Comparison of ENCODE assay signal across 8 mouse cellular contexts in genomic region chr8:4492851-4493685, GRCm38 (mm10). TPM values are rescaled to one million over a fixed set of nuclear protein-coding genes. Genes with fewer than 3 reads are reported as not detected.
DNase-seq lines count a peak whose midpoint lies in the region; ATAC-seq lines count a peak whose summit lies in the region.

Cers4 (plus strand) TSS chr8:4493026.

- H3K27me3 ChIP-seq in intestine, embryonic 16.5 days (replicated peaks; ENCODE audit: control insufficient read depth, insufficient read depth, low read length), result no peaks in the 10 kb centered on the region

- H3K4me1 ChIP-seq in intestine, embryonic 16.5 days (ENCODE audit: control insufficient read depth, insufficient read depth, low read length), result peaks cover 21% of the 10 kb centered on the region

- H3K27ac ChIP-seq in intestine, embryonic 16.5 days (ENCODE audit: low read length), result peak within 1 kb of the TSS; percentile 47

- peak; percentile 78 to 79 for DNase-seq in adrenal gland, adult 18-20 months (ENCODE audit: low spot score in 2 of 2)
- DNase-seq in embryo, embryonic 11 days, result peak; percentile 88
- DNase-seq in gastrocnemius, postnatal 4 days (ENCODE audit: low spot score in 2 of 2), result peak; percentile 70 to 82
- DNase-seq in left cerebral cortex, postnatal 25 days (ENCODE audit: low spot score in 2 of 2), result peak; percentile 77 to 90
- DNase-seq in mesoderm, embryonic 11.5 days (ENCODE audit: low read depth, low spot score), result peak; percentile 80
- DNase-seq in right cerebral cortex, postnatal 4 days, result peak; percentile 77
- peak; percentile 87 for DNase-seq in yolk sac, embryonic 10.5 days (ENCODE audit: low spot score)

- H3K9me3 ChIP-seq in intestine, embryonic 16.5 days (ENCODE audit: control insufficient read depth, low read length), result no peaks in the 10 kb centered on the region

- peak within 1 kb of the TSS; percentile 73 for H3K9ac ChIP-seq in intestine, embryonic 16.5 days (ENCODE audit: low read depth, low read length)

- intact Hi-C loops in left cerebral cortex, postnatal 25 days (cut with DNase I), result loop anchor here (2.0 to 10.0 kb wide), 2 partner anchors 80 to 328 kb away; partner anchors contain the start of gene Evi5l

- peak within 1 kb of the TSS; percentile 82 for H3K4me2 ChIP-seq in intestine, embryonic 16.5 days (ENCODE audit: low read depth, low read length)

- H3K4me3 ChIP-seq in intestine, embryonic 16.5 days (ENCODE audit: low read length), result peak within 1 kb of the TSS; percentile 63

- WGBS in intestine, embryonic 16.5 days, result 0% methylated on average over 36 of the region's 39 CpGs

- H3K36me3 ChIP-seq in intestine, embryonic 16.5 days (ENCODE audit: control insufficient read depth, insufficient read depth, low read length), result no peaks in the 10 kb centered on the region

- ATAC-seq in intestine, embryonic 16.5 days, result peak; percentile 93

RNA-seq across cellular contexts. Expression of gene Cers4, which starts in this region (rescaled TPM):
- total RNA-seq in adrenal gland, adult 18-20 months (2021), result 10 to 100 TPM; 21.6 to 30.4 TPM
- 10 to 100 TPM; 14.6 to 16.4 TPM for total RNA-seq in gastrocnemius, postnatal 4 days (2021)
- 14.9 and 17.0 TPM in 2 replicates for polyA plus RNA-seq in intestine, embryonic 16.5 days (2015; fragmentation: Nextera tagmentation; extraction: Ambion mirVana)
- total RNA-seq in left cerebral cortex, postnatal 25 days (2021), result 10 to 100 TPM; 44.6 to 50.3 TPM

Comparison
In these comparisons a context has a peak if more than half of its experiments do, and no peak if none do; other contexts are left out.
1. Peak in every context shown above with its lines: DNase-seq, ATAC-seq, H3K4me3 ChIP-seq and H3K27ac ChIP-seq.